Mouse (Mus musculus): Measurements from ENCODE around the gene Olfr1294. TPM values are rescaled to one million over a fixed set of nuclear protein-coding genes. Genes with fewer than 3 reads are reported as not detected.

Gene Olfr1294
- polyA plus RNA-seq (2015; fragmentation: Nextera tagmentation; extraction: Ambion mirVana): not detected in 2 replicates

DNA sequence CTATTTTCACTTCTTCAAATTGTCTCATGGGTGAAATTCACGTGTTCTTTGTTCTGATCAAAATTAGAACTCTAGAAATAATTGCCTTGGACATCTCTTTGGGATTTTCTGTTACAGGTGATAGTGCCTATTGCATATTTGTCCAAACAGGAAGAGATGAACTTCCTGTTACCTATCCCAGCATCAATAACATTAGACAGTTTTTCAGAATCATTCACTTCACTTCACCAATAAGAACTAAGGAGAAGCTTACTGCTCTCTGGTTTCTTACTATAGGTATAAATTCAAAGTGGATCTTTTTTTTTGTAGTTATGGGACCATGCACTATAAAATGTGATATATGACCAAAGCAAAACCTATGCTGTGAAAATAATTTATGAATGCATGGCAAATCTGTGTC is at the start of gene Olfr1294:
Gene Olfr1294 (minus strand): TSS at position 101 of the 400 bp plus-strand sequence.
- 56% methylated on average over 1 of the region's 1 CpGs for WGBS
- H3K27ac ChIP-seq (ENCODE audit: low read length): no peak within 1 kb of the TSS
- no peaks in the 10 kb centered on the region for H3K36me3 ChIP-seq (ENCODE audit: insufficient read depth, low read length)
- no peak within 1 kb of the TSS for H3K4me3 ChIP-seq (ENCODE audit: low read length)
- no peaks in the 10 kb centered on the region for H3K9me3 ChIP-seq (ENCODE audit: low read length)
- no peak within 1 kb of the TSS for H3K4me2 ChIP-seq (replicated peaks; ENCODE audit: low read depth, low read length)
- H3K4me1 ChIP-seq (ENCODE audit: insufficient read depth, low read length): no peaks in the 10 kb centered on the region
- no peak for ATAC-seq (ENCODE audit: low FRiP score, low TSS enrichment)
- H3K27me3 ChIP-seq (ENCODE audit: insufficient read depth, low read length): no peaks in the 10 kb centered on the region
- H3K9ac ChIP-seq (replicated peaks; ENCODE audit: low read length): no peak within 1 kb of the TSS

DNA sequence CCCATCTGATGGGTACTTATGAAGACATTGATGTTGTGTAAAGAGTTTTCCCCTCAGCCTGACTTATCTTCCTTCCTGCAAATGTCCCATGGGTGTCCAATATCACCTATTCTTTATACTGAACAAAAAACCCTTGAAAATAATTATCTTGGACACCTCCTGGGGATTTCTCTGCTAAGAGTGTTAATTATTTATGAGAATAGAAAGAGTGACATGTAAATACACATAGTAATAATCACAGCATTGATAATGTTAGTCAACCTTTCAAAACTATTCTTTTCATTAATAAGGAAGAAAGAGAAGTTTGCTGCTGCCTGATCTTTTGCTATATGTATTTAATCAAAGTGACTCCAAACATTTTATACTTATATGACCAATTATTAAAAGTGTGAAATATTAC is 29.5 kb upstream of the Olfr1294 start, which contains the start of gene Olfr1295:
Gene Olfr1295 (minus strand): TSS at position 101 of the 400 bp plus-strand sequence.
- H3K9me3 ChIP-seq (ENCODE audit: low read length): no peaks in the 10 kb centered on the region
- H3K36me3 ChIP-seq (ENCODE audit: insufficient read depth, low read length): no peaks in the 10 kb centered on the region
- H3K4me3 ChIP-seq (ENCODE audit: low read length): no peak within 1 kb of the TSS
- no peaks in the 10 kb centered on the region for H3K27me3 ChIP-seq (ENCODE audit: insufficient read depth, low read length)
- no peak within 1 kb of the TSS for H3K9ac ChIP-seq (replicated peaks; ENCODE audit: low read length)
- no peak within 1 kb of the TSS for H3K27ac ChIP-seq (ENCODE audit: low read length)
- no peaks in the 10 kb centered on the region for H3K4me1 ChIP-seq (ENCODE audit: insufficient read depth, low read length)
- ATAC-seq (ENCODE audit: low FRiP score, low TSS enrichment): no peak
- no peak within 1 kb of the TSS for H3K4me2 ChIP-seq (replicated peaks; ENCODE audit: low read depth, low read length)

DNA sequence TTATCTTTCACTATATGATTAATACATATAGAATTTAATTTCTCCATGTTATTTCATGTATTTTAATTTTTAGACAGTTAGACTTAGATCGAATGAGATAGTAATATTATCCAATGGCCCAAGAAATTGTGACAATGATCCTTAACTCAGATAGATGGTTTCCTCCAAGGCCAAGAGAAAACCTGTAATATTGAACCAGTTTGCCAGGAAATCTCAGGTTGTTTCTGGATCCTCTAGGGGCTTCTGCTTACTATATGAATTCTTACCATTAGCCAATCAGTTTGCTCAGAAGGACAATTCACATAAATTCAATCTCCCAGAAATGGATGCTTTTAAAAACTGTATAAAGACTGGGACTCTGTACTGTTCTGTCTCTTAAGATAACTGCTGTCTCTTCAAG is 15.2 kb downstream of the Olfr1294 start, which contains the start of gene Olfr1293-ps:
Gene Olfr1293-ps (plus strand): TSS at position 301 of the 400 bp plus-strand sequence.
- Histone ChIP-seq H3K4me2 (replicated peaks; ENCODE audit: low read depth, low read length) (no peak within 1 kb of the TSS), H3K36me3 (ENCODE audit: insufficient read depth, low read length) (no peaks in the 10 kb centered on the region), H3K9me3 (ENCODE audit: low read length) (peaks cover 3% of the 10 kb centered on the region; the same call in 1 of the 2 replicates), H3K9ac (replicated peaks; ENCODE audit: low read length) (no peak within 1 kb of the TSS), H3K27ac (ENCODE audit: low read length) (no peak within 1 kb of the TSS), H3K27me3 (ENCODE audit: insufficient read depth, low read length) (no peaks in the 10 kb centered on the region), H3K4me1 (ENCODE audit: insufficient read depth, low read length) (no peaks in the 10 kb centered on the region), H3K4me3 (ENCODE audit: low read length) (no peak within 1 kb of the TSS)
- WGBS: 80% methylated on average over 1 of the region's 1 CpGs
- no peak for ATAC-seq (ENCODE audit: low FRiP score, low TSS enrichment)

GRCm38 (mm10) chr2:111517451-111517850 is 22.6 kb downstream of the Olfr1294 start:
- 90% methylated on average over 10 of the region's 10 CpGs for WGBS
- H3K27me3 ChIP-seq (ENCODE audit: insufficient read depth, low read length): no peaks in the 10 kb centered on the region
- no peak overlapping the region for H3K4me3 ChIP-seq (ENCODE audit: low read length)
- no peak overlapping the region for H3K27ac ChIP-seq (ENCODE audit: low read length)
- no peaks in the 10 kb centered on the region for H3K4me1 ChIP-seq (ENCODE audit: insufficient read depth, low read length)
- peaks cover 8% of the 10 kb centered on the region for H3K9me3 ChIP-seq (ENCODE audit: low read length)
- ATAC-seq (ENCODE audit: low FRiP score, low TSS enrichment): no peak
- H3K9ac ChIP-seq (replicated peaks; ENCODE audit: low read length): no peak overlapping the region
- H3K36me3 ChIP-seq (ENCODE audit: insufficient read depth, low read length): no peaks in the 10 kb centered on the region
- H3K4me2 ChIP-seq (replicated peaks; ENCODE audit: low read depth, low read length): no peak overlapping the region

DNA sequence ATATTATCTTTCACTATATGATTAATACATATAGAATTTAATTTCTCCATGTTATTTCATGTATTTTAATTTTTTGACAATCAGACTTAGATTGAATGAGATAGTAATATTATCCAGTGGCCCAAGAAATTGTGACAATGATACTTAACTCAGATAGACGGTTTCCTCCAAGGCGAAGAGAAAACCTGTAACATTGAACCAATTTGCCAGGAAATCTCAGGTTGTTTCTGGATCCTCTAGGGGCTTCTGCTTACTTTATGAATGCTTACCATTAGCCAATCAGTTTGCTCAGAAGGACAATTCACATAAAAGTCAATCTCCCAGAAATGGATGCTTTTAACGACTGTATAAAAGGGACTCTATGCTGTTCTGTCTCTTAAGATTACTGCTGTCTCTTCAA is 43.2 kb downstream of the Olfr1294 start, which contains the start of gene Olfr1291-ps1:
Gene Olfr1291-ps1 (plus strand): TSS at position 301 of the 400 bp plus-strand sequence.
- H3K36me3 ChIP-seq (ENCODE audit: insufficient read depth, low read length): no peaks in the 10 kb centered on the region
- H3K27me3 ChIP-seq (ENCODE audit: insufficient read depth, low read length): no peaks in the 10 kb centered on the region
- H3K4me2 ChIP-seq (replicated peaks; ENCODE audit: low read depth, low read length): no peak within 1 kb of the TSS
- no peak within 1 kb of the TSS for H3K27ac ChIP-seq (ENCODE audit: low read length)
- no peak for ATAC-seq (ENCODE audit: low FRiP score, low TSS enrichment)
- WGBS: 88% methylated on average over 3 of the region's 3 CpGs
- H3K9ac ChIP-seq (replicated peaks; ENCODE audit: low read length): no peak within 1 kb of the TSS
- H3K4me1 ChIP-seq (ENCODE audit: insufficient read depth, low read length): no peaks in the 10 kb centered on the region
- no peak within 1 kb of the TSS for H3K4me3 ChIP-seq (ENCODE audit: low read length)
- no peaks in the 10 kb centered on the region for H3K9me3 ChIP-seq (ENCODE audit: low read length)

GRCm38 (mm10) chr2:111493729-111494128 is 46.4 kb downstream of the Olfr1294 start, which contains the start of gene Olfr1290:
Gene Olfr1290 (minus strand): TSS chr2:111493829.
- no peaks in the 10 kb centered on the region for H3K9me3 ChIP-seq (ENCODE audit: low read length)
- no peak for ATAC-seq (ENCODE audit: low FRiP score, low TSS enrichment)

More at GRCm38 (mm10) chr2:111493729-111494128, 46.4 kb downstream of the Olfr1294 start, which contains the start of gene Olfr1290:
- H3K27me3 ChIP-seq (ENCODE audit: insufficient read depth, low read length): no peaks in the 10 kb centered on the region
- H3K36me3 ChIP-seq (ENCODE audit: insufficient read depth, low read length): no peaks in the 10 kb centered on the region
- no peaks in the 10 kb centered on the region for H3K4me1 ChIP-seq (ENCODE audit: insufficient read depth, low read length)
- H3K9ac ChIP-seq (replicated peaks; ENCODE audit: low read length): no peak within 1 kb of the TSS
- WGBS: 80% methylated on average over 5 of the region's 5 CpGs
- H3K4me2 ChIP-seq (replicated peaks; ENCODE audit: low read depth, low read length): no peak within 1 kb of the TSS
- H3K27ac ChIP-seq (ENCODE audit: low read length): no peak within 1 kb of the TSS
- no peak within 1 kb of the TSS for H3K4me3 ChIP-seq (ENCODE audit: low read length)

Other genes with a start within 250 kb of the Olfr1294 start
- gene Olfr1279, start 239.7 kb downstream of the Olfr1294 start, polyA plus RNA-seq (2015; fragmentation: Nextera tagmentation; extraction: Ambion mirVana): not detected in 2 replicates
- not detected in 2 replicates for gene Olfr1280, start 226.3 kb downstream of the Olfr1294 start, polyA plus RNA-seq (2015; fragmentation: Nextera tagmentation; extraction: Ambion mirVana)
- not detected in 2 replicates for gene Olfr1281, start 213.8 kb downstream of the Olfr1294 start, polyA plus RNA-seq (2015; fragmentation: Nextera tagmentation; extraction: Ambion mirVana)
- not detected in 2 replicates for gene Olfr1282, start 204.2 kb downstream of the Olfr1294 start, polyA plus RNA-seq (2015; fragmentation: Nextera tagmentation; extraction: Ambion mirVana)
- gene Olfr1283, start 173.5 kb downstream of the Olfr1294 start, polyA plus RNA-seq (2015; fragmentation: Nextera tagmentation; extraction: Ambion mirVana): not detected in 2 replicates
- not detected in 2 replicates for gene Olfr1284, start 164.8 kb downstream of the Olfr1294 start, polyA plus RNA-seq (2015; fragmentation: Nextera tagmentation; extraction: Ambion mirVana)
- not detected in 2 replicates for gene Olfr1286, start 117.2 kb downstream of the Olfr1294 start, polyA plus RNA-seq (2015; fragmentation: Nextera tagmentation; extraction: Ambion mirVana)
- gene Olfr1287, start 91.1 kb downstream of the Olfr1294 start, polyA plus RNA-seq (2015; fragmentation: Nextera tagmentation; extraction: Ambion mirVana): not detected in 2 replicates
- not detected in 2 replicates for gene Olfr1288, start 66.2 kb downstream of the Olfr1294 start, polyA plus RNA-seq (2015; fragmentation: Nextera tagmentation; extraction: Ambion mirVana)
- not detected in 2 replicates for gene Olfr1289, start 59.5 kb downstream of the Olfr1294 start, polyA plus RNA-seq (2015; fragmentation: Nextera tagmentation; extraction: Ambion mirVana)
- not detected in 2 replicates for gene Olfr1290, start 46.5 kb downstream of the Olfr1294 start, polyA plus RNA-seq (2015; fragmentation: Nextera tagmentation; extraction: Ambion mirVana)
- gene Olfr1291-ps1, start 43.1 kb downstream of the Olfr1294 start, polyA plus RNA-seq (2015; fragmentation: Nextera tagmentation; extraction: Ambion mirVana): not detected in 2 replicates
- gene Olfr1293-ps, start 15.1 kb downstream of the Olfr1294 start, polyA plus RNA-seq (2015; fragmentation: Nextera tagmentation; extraction: Ambion mirVana): not detected in 2 replicates
- not detected in 2 replicates for gene Olfr1295, start 29.4 kb upstream of the Olfr1294 start, polyA plus RNA-seq (2015; fragmentation: Nextera tagmentation; extraction: Ambion mirVana)
- gene Olfr1297, start 86.2 kb upstream of the Olfr1294 start, polyA plus RNA-seq (2015; fragmentation: Nextera tagmentation; extraction: Ambion mirVana): not detected in 2 replicates
- gene Olfr1298, start 108.9 kb upstream of the Olfr1294 start, polyA plus RNA-seq (2015; fragmentation: Nextera tagmentation; extraction: Ambion mirVana): not detected in 2 replicates
- not detected in 2 replicates for gene Olfr1299, start 121.1 kb upstream of the Olfr1294 start, polyA plus RNA-seq (2015; fragmentation: Nextera tagmentation; extraction: Ambion mirVana)
- not detected in 2 replicates for gene Olfr1301, start 210.7 kb upstream of the Olfr1294 start, polyA plus RNA-seq (2015; fragmentation: Nextera tagmentation; extraction: Ambion mirVana)
- gene Olfr1302, start 237.1 kb upstream of the Olfr1294 start, polyA plus RNA-seq (2015; fragmentation: Nextera tagmentation; extraction: Ambion mirVana): not detected in 2 replicates